Mouse (Mus musculus) thymus, postnatal 10 days (tissue): ENCODE results near the gene Uts2b.
"Not testable (repeated sequence)": the region's sequence is repeated elsewhere in the genome, so short reads cannot be mapped to it uniquely, and the experiment has no call there.

ENCODE experiments used
- DNase-seq, 2 experiments: peaks; one replicate each; pipeline ENCODE4 v3.0.0; 2021; ENCODE audit warnings: low spot score in 2 of 2

The Uts2b gene

DNA sequence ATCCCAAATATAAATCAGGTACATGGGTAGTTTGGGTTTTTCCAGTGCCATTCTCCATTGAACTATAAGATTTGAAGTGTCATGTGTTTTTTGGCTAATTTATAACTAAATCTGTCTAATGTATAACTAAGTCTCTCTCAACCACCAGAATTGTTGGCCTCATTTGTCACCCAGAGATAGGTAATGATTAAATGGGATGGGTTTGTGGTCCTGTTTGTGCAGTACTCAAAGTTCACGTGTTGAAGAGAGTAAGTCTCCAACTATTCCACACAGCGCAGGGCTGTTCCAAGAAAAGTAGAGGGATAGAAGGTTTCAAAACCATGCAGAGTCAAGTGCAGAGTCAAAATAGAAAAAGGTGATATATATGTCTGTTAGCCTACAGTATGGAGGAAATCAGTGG is 5.3 kb upstream of the Uts2b start:
- no peak for DNase-seq

DNA sequence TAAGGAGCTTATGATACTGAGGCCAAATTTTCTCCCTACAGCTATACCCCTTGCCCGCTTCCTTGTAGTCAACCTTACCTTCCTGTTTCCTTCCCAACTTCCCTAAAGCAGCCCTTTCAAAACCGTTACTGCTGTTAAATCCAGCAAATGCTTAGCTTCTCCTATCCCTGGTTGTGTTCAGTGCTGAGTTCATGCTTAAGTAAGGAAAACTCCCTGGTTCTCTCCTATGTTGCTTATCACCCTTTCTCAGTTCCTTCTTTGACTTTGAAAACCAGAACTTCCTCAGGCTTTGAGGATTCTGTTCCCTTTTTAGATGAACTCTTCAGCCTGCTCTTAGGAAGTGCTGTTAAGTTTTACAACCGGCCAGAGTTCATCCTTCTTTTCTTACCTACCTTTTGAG is 4.1 kb upstream of the Uts2b start:
- DNase-seq, result no peak

- DNase-seq, result no peak
These were observed 661 bp upstream of the Uts2b start for GRCm38 (mm10) chr16:27370700-27371099.

- no peak for DNase-seq
These were observed 10.0 kb downstream of the Uts2b start for GRCm38 (mm10) chr16:27360059-27360458.

- no peak for DNase-seq
These were observed 15.6 kb downstream of the Uts2b start for GRCm38 (mm10) chr16:27354464-27354863.

- DNase-seq, result no peak
These were observed 20.0 kb downstream of the Uts2b start for GRCm38 (mm10) chr16:27349878-27350532.

DNA sequence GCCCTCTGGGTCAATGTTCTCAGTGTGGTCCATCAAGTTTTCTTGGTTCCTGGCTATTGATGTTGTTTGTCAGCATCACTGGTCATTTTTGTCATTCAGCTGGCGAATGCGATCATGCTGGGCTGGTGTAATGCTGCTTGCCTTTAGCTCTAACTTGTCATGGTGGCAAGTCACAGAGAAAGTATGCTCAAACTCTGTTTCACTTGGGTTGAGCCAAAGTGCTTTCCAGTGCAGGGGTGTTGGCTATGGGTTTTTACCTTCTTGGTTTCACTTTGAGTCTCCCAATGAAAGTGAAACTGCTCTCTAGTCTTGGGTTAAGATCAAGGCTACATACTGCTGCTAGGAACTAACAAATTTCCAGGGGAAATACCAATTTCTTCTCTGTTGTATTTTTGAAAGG is 20.8 kb downstream of the Uts2b start:
- no peak for DNase-seq

GRCm38 (mm10) chr16:27348359-27348758 is 21.7 kb downstream of the Uts2b start:
- no peak for DNase-seq

DNA sequence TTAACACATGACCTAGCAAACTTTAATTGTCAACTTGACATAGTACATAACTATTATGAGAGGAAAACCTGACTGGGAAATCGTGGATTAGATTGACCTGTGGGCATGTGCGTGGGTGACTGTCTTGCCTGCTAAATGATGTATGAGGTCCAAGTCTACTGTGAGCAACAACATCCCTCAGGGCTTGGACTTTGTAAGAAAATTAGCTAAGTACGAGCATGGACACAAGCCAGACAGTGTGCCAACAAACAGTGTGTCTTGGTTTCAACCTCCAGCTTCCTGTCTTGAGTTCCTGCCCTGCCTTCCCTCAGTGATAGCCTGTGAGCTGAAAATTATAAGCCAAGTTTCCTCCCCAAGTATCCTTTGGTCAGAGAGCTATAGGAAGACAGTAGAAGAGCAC is 22.5 kb downstream of the Uts2b start:
- no peak for DNase-seq

DNA sequence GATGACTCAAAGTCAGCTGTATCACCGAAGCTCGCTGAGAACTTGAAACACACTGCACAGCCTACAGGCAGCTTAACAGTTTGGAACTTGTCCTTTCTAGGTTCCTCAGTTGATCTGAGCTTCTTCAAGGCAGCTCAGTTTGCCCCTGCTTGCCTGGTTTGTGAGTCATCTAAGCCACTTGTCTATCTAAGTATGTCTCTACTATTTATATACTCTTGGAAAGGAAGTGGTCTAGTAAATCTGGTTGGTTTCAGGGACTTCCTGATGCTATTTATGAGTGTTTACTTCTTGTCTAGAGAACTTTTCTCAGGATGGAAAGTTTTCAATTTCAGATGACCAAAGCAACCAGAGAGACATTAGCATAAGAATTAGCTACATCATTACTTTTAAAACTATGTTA is 43.6 kb downstream of the Uts2b start:
- no peak for DNase-seq

DNA sequence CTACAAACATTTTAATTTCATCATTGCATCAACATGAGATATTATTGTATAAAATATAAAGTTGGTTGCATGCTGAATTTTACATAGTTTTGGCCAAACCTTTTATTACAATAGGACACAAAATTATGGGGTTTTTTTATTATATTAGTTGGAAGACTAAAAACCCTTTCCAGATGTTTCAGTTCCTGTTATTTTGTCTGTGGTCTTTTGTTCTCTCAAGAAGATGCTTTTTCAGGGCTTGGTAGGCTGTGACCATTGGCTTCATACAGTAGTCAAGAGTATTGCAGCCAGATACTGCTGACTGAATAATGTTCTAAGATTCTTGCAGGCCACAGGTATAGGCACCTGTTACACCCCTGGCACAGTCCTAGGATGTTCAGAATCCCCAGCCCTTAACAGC is 48.0 kb downstream of the Uts2b start:
- no peak for DNase-seq

GRCm38 (mm10) chr16:27319099-27319498 is 50.9 kb downstream of the Uts2b start:
- no peak for DNase-seq

GRCm38 (mm10) chr16:27307189-27307588 is 62.9 kb downstream of the Uts2b start, which contains the start of gene Ostn:
Ostn (plus strand) TSS chr16:27307489.
- not testable (repeated sequence) for DNase-seq
